Mouse (Mus musculus): ENCODE data around the gene Rpp14. TPM values are rescaled to one million over a fixed set of nuclear protein-coding genes. Genes with fewer than 3 reads are reported as not detected.

The Rpp14 gene
- polyA plus RNA-seq, 1 experiment from 2014 or later, result 46.5 TPM

Other genes starting within 250 kb of the Rpp14 start
- gene Gm45521, start 123.1 kb upstream of the Rpp14 start, polyA plus RNA-seq (2014; fragmentation: Nextera tagmentation; extraction: Ambion mirVana), result not detected in 2 replicates
- gene Dnase1l3, start 85.8 kb upstream of the Rpp14 start, polyA plus RNA-seq (2014; fragmentation: Nextera tagmentation; extraction: Ambion mirVana), result 0.08 and 0.13 TPM in 2 replicates
- gene Abhd6, start 77.5 kb upstream of the Rpp14 start, polyA plus RNA-seq (2014; fragmentation: Nextera tagmentation; extraction: Ambion mirVana), result 11.3 and 11.8 TPM in 2 replicates
- 30.2 and 32.9 TPM in 2 replicates for gene Pxk, start 17.8 kb downstream of the Rpp14 start, polyA plus RNA-seq (2014; fragmentation: Nextera tagmentation; extraction: Ambion mirVana)
- gene Pdhb, start 92.7 kb downstream of the Rpp14 start, polyA plus RNA-seq (2014; fragmentation: Nextera tagmentation; extraction: Ambion mirVana), result 588 and 604 TPM in 2 replicates
- 14.3 and 14.8 TPM in 2 replicates for gene Kctd6, start 133.8 kb downstream of the Rpp14 start, polyA plus RNA-seq (2014; fragmentation: Nextera tagmentation; extraction: Ambion mirVana)
- gene Acox2, start 179.0 kb downstream of the Rpp14 start, polyA plus RNA-seq (2014; fragmentation: Nextera tagmentation; extraction: Ambion mirVana), result not detected in 2 replicates
- gene Fam107a, start 237.7 kb downstream of the Rpp14 start, polyA plus RNA-seq (2014; fragmentation: Nextera tagmentation; extraction: Ambion mirVana), result 0.32 and 0.36 TPM in 2 replicates